Mouse (Mus musculus): Measurements from ENCODE around the gene Hpcal1. TPM values are rescaled to one million over a fixed set of nuclear protein-coding genes. Genes with fewer than 3 reads are reported as not detected.
"Not testable (repeated sequence)": the region's sequence is repeated elsewhere in the genome, so short reads cannot be mapped to it uniquely, and the experiment has no call there.

The Hpcal1 gene
- polyA plus RNA-seq, 1 experiment from 2014 or later = 39.1 TPM

DNA sequence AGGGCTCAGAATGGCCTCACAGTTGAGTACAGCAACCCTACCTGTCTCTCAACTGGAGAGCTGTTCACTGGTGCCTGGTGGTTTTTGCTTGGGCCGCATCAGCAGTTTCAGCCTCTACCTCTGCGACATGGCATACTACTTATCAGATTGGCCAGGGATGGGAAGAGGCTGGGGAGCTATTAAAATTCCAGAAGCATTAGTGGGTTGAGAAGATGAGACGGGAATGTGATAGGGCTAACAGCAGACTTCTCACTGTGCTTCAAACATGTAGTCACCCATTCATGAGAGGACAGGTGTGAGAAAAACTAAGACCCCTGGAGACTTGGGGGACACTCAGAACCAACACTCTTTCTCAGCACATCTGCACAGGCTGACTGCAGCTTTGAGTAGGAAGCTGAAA is 59.1 kb downstream of the Hpcal1 start:
- H3K4me2 ChIP-seq = no peak overlapping the region
- H3K27me3 ChIP-seq (ENCODE audit: control insufficient read depth, insufficient read depth, low read length) = no peaks in the 10 kb centered on the region
- no peaks in the 10 kb centered on the region for H3K36me3 ChIP-seq (ENCODE audit: control insufficient read depth, insufficient read depth, low read length)
- DNase-seq (ENCODE audit: low spot score, missing footprints) = no peak
- no peaks in the 10 kb centered on the region for H3K9me3 ChIP-seq (ENCODE audit: control insufficient read depth, low read length)
- no peak for ATAC-seq (ENCODE audit: low FRiP score)
- peaks cover 41% of the 10 kb centered on the region for H3K4me1 ChIP-seq (ENCODE audit: control insufficient read depth, insufficient read depth, low read length)
- H3K27ac ChIP-seq (ENCODE audit: low read depth, low read length) = no peak overlapping the region; the same call in 1 of the 2 replicates
- H3K4me3 ChIP-seq (ENCODE audit: low read depth, low read length) = no peak overlapping the region
- WGBS = 86% methylated on average over 3 of the region's 3 CpGs
- no peak overlapping the region for H3K9ac ChIP-seq (ENCODE audit: low read length)

- no peak for ATAC-seq (ENCODE audit: low FRiP score)
- no peak overlapping the region for H3K4me2 ChIP-seq
- H3K9me3 ChIP-seq (ENCODE audit: control insufficient read depth, low read length) = no peaks in the 10 kb centered on the region
- H3K27ac ChIP-seq (ENCODE audit: low read depth, low read length) = no peak overlapping the region
- H3K9ac ChIP-seq (ENCODE audit: low read length) = no peak overlapping the region
- H3K27me3 ChIP-seq (ENCODE audit: control insufficient read depth, insufficient read depth, low read length) = no peaks in the 10 kb centered on the region
- no peaks in the 10 kb centered on the region for H3K36me3 ChIP-seq (ENCODE audit: control insufficient read depth, insufficient read depth, low read length)
- WGBS = 74% methylated on average over 4 of the region's 4 CpGs
- no peak overlapping the region for H3K4me3 ChIP-seq (ENCODE audit: low read depth, low read length)
- H3K4me1 ChIP-seq (ENCODE audit: control insufficient read depth, insufficient read depth, low read length) = peaks cover 41% of the 10 kb centered on the region
- DNase-seq (ENCODE audit: low spot score, missing footprints) = no peak
These were observed 59.8 kb downstream of the Hpcal1 start for GRCm38 (mm10) chr12:17750500-17750899.

GRCm38 (mm10) chr12:17752828-17753227 is 62.2 kb downstream of the Hpcal1 start:
- DNase-seq (ENCODE audit: low spot score, missing footprints) (peak; percentile 92), ATAC-seq (ENCODE audit: low FRiP score) (peak; percentile 89)
- peaks cover 21% of the 10 kb centered on the region for H3K4me1 ChIP-seq (ENCODE audit: control insufficient read depth, insufficient read depth, low read length)
- 5% methylated on average over 5 of the region's 5 CpGs for WGBS
- peak overlapping the region; percentile 79 for H3K27ac ChIP-seq (ENCODE audit: low read depth, low read length)
- peak overlapping the region; percentile 25; the same call in 1 of the 2 replicates for H3K9ac ChIP-seq (ENCODE audit: low read length)
- H3K36me3 ChIP-seq (ENCODE audit: control insufficient read depth, insufficient read depth, low read length) = no peaks in the 10 kb centered on the region
- no peak overlapping the region for H3K4me2 ChIP-seq
- H3K27me3 ChIP-seq (ENCODE audit: control insufficient read depth, insufficient read depth, low read length) = no peaks in the 10 kb centered on the region
- no peak overlapping the region for H3K4me3 ChIP-seq (ENCODE audit: low read depth, low read length)
- H3K9me3 ChIP-seq (ENCODE audit: control insufficient read depth, low read length) = no peaks in the 10 kb centered on the region

DNA sequence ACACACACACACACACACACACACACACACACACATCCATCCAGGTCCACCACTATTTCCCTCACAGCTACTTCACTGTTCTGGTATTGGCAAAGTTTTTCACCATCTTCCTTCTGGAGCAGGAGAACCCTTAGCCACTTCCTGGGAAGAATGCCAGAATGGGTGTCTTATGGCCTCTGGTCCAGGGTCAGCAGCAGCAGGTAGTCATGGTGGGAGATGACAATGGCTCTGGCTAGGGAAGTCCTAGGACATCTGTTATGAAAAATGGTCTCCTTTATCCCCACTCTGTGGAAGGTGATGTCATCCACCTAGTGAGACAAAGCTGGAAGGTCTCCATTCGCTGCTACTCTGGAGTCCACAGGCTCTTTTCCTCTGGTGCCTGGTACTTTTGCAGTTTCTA is 64.1 kb downstream of the Hpcal1 start:
- WGBS = 96% methylated on average over 1 of the region's 1 CpGs
- no peak for DNase-seq (ENCODE audit: low spot score, missing footprints)
- H3K36me3 ChIP-seq (ENCODE audit: control insufficient read depth, insufficient read depth, low read length) = no peaks in the 10 kb centered on the region
- H3K9me3 ChIP-seq (ENCODE audit: control insufficient read depth, low read length) = no peaks in the 10 kb centered on the region
- H3K27ac ChIP-seq (ENCODE audit: low read depth, low read length) = no peak overlapping the region
- no peak overlapping the region for H3K4me3 ChIP-seq (ENCODE audit: low read depth, low read length)
- H3K4me1 ChIP-seq (ENCODE audit: control insufficient read depth, insufficient read depth, low read length) = peaks cover 16% of the 10 kb centered on the region
- no peaks in the 10 kb centered on the region for H3K27me3 ChIP-seq (ENCODE audit: control insufficient read depth, insufficient read depth, low read length)
- H3K4me2 ChIP-seq = no peak overlapping the region
- no peak overlapping the region for H3K9ac ChIP-seq (ENCODE audit: low read length)
- no peak for ATAC-seq (ENCODE audit: low FRiP score)

DNA sequence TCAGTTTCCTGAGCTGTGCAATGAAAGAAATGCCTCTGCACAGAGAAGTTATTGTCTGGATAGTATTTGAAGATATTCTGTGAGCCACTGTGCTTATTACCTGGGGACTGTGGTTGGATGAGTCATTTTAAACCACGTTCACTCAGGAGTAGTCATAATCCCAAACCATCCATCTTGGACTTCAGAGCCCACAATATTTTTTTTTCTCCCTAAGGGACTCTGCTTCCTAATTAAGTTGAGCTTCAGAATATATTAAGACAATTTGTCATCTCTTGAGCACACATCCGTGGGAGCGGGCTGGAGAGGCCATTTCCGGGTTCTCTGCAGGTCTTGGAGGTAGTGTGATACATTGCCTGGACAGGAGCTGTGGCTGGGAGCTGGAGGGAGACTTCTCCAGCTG is 66.2 kb downstream of the Hpcal1 start:
- no peak overlapping the region for H3K27ac ChIP-seq (ENCODE audit: low read depth, low read length)
- H3K36me3 ChIP-seq (ENCODE audit: control insufficient read depth, insufficient read depth, low read length) = no peaks in the 10 kb centered on the region
- no peak overlapping the region for H3K4me2 ChIP-seq
- 91% methylated on average over 4 of the region's 4 CpGs for WGBS
- H3K9me3 ChIP-seq (ENCODE audit: control insufficient read depth, low read length) = no peaks in the 10 kb centered on the region
- no peak overlapping the region for H3K9ac ChIP-seq (ENCODE audit: low read length)
- ATAC-seq (ENCODE audit: low FRiP score) (no peak), DNase-seq (ENCODE audit: low spot score, missing footprints) (no peak)
- no peak overlapping the region for H3K4me3 ChIP-seq (ENCODE audit: low read depth, low read length)
- peaks cover 16% of the 10 kb centered on the region for H3K4me1 ChIP-seq (ENCODE audit: control insufficient read depth, insufficient read depth, low read length)
- H3K27me3 ChIP-seq (ENCODE audit: control insufficient read depth, insufficient read depth, low read length) = no peaks in the 10 kb centered on the region

DNA sequence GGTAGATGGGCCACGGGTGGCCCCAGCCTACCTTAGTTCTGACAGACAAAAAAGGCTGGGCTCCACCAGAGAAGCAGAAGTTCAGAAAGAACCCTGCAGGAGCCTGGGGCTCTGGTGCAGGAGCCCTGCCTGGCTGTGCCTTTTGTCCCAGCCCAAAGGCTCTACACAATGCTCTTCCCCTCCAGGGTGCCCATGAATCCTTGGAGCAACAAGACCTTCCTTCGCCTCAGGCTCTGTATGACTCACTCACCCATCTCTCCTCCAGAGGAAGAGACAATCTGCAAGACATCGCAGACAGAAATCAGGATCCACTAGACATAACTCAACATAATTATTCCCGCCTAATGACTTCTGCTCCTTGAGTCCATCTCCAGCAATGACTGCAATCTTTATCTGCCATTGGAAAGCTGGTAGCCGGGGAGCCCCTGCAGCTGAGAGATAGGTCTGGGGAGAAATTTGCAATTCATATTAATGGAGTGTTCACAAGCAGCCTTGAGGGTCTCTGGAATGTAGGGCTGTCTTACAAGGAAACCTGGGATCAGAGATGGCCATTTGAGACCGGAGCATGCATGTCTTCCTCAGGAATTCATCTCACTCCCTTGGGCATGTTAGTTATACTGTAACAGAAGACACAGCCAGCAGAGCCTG is 71.8 kb downstream of the Hpcal1 start:
- Histone ChIP-seq H3K27me3 (ENCODE audit: control insufficient read depth, insufficient read depth, low read length) (no peaks in the 10 kb centered on the region), H3K4me3 (ENCODE audit: low read depth, low read length) (no peak overlapping the region), H3K9me3 (ENCODE audit: control insufficient read depth, low read length) (no peaks in the 10 kb centered on the region), H3K9ac (ENCODE audit: low read length) (no peak overlapping the region), H3K4me1 (ENCODE audit: control insufficient read depth, insufficient read depth, low read length) (peaks cover 5% of the 10 kb centered on the region; the same call in 1 of the 2 replicates), H3K27ac (ENCODE audit: low read depth, low read length) (no peak overlapping the region), H3K4me2 (no peak overlapping the region), H3K36me3 (ENCODE audit: control insufficient read depth, insufficient read depth, low read length) (no peaks in the 10 kb centered on the region)
- peak; percentile 50; the same call in 1 of the 2 replicates for ATAC-seq (ENCODE audit: low FRiP score)
- 53% methylated on average over 6 of the region's 6 CpGs for WGBS
- DNase-seq (ENCODE audit: low spot score, missing footprints) = peak; percentile 86

DNA sequence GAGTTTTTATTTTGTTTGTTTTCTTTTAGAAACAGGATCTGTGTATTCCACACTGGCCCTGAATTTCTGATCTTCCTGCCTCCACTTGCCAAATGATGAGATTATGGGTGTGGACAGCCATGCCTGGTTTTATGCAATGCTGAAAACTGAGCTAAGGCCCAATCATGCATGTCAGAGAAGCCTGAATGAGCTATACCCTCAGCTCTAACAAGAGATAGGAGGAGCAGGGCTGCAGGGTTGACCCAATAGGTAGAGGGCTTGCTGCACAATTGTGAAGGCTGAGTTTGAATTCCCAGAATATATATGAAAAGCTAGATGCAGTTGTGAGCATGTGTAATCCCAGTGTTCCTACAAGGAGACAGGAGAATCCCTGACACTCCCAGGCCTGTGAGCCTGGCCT is 72.4 kb downstream of the Hpcal1 start:
- no peak overlapping the region for H3K4me3 ChIP-seq (ENCODE audit: low read depth, low read length)
- no peaks in the 10 kb centered on the region for H3K36me3 ChIP-seq (ENCODE audit: control insufficient read depth, insufficient read depth, low read length)
- H3K9me3 ChIP-seq (ENCODE audit: control insufficient read depth, low read length) = no peaks in the 10 kb centered on the region
- no peak overlapping the region for H3K9ac ChIP-seq (ENCODE audit: low read length)
- DNase-seq (ENCODE audit: low spot score, missing footprints) (peak; percentile 49), ATAC-seq (ENCODE audit: low FRiP score) (no peak)
- H3K27me3 ChIP-seq (ENCODE audit: control insufficient read depth, insufficient read depth, low read length) = no peaks in the 10 kb centered on the region
- H3K27ac ChIP-seq (ENCODE audit: low read depth, low read length) = no peak overlapping the region
- H3K4me1 ChIP-seq (ENCODE audit: control insufficient read depth, insufficient read depth, low read length) = peaks cover 5% of the 10 kb centered on the region; the same call in 1 of the 2 replicates
- no peak overlapping the region for H3K4me2 ChIP-seq

DNA sequence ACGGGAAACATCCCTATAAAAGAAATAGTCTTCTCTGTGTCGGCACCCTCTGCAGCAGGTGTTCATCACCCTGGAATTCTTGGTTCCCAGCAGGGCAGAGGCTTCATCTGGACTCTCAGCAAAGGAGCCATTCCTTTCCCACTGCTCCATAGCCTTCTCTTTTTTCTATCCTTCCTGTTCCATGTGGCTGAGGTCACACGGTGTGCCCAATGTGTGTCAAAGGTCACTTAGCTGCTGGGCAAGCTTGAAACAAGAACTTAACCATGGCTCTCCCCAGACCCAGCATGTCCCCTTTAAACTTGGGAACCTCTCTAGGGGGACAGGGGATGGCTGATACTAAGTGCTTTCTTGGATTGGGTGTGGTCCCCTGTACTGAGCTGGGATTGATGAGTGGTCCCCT is 73.3 kb downstream of the Hpcal1 start:
- H3K4me3 ChIP-seq (ENCODE audit: low read depth, low read length) = no peak overlapping the region
- no peaks in the 10 kb centered on the region for H3K36me3 ChIP-seq (ENCODE audit: control insufficient read depth, insufficient read depth, low read length)
- no peak overlapping the region for H3K9ac ChIP-seq (ENCODE audit: low read length)
- no peak overlapping the region for H3K27ac ChIP-seq (ENCODE audit: low read depth, low read length)
- peaks cover 5% of the 10 kb centered on the region; the same call in 1 of the 2 replicates for H3K4me1 ChIP-seq (ENCODE audit: control insufficient read depth, insufficient read depth, low read length)
- no peak for ATAC-seq (ENCODE audit: low FRiP score)
- DNase-seq (ENCODE audit: low spot score, missing footprints) = no peak
- no peaks in the 10 kb centered on the region for H3K9me3 ChIP-seq (ENCODE audit: control insufficient read depth, low read length)
- H3K4me2 ChIP-seq = no peak overlapping the region
- H3K27me3 ChIP-seq (ENCODE audit: control insufficient read depth, insufficient read depth, low read length) = no peaks in the 10 kb centered on the region
- WGBS = 80% methylated on average over 3 of the region's 3 CpGs

DNA sequence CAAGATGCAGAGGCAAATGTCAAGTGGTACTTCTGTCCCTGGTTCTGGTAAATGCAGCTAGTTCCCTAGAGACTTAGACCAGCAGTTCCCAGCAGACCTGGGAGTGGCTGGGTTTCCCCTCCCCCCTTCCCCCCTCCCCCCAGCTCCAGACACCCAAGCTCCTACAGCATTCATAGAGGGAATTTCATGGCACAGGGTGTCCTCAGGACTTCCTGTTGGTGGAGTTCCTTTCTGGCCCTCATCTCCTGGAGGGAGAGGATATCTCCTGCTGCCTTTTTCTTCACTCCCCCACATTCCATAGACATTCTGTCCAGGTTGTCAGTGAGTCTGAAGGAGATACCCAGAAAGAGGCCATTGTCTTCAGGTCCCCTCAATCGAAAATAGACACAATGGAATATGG is 76.9 kb downstream of the Hpcal1 start:
- H3K9me3 ChIP-seq (ENCODE audit: control insufficient read depth, low read length); H3K27me3 ChIP-seq (ENCODE audit: control insufficient read depth, insufficient read depth, low read length); H3K9ac ChIP-seq (ENCODE audit: low read length); H3K4me2 ChIP-seq; H3K36me3 ChIP-seq (ENCODE audit: control insufficient read depth, insufficient read depth, low read length); H3K4me1 ChIP-seq (ENCODE audit: control insufficient read depth, insufficient read depth, low read length); ATAC-seq (ENCODE audit: low FRiP score); H3K27ac ChIP-seq (ENCODE audit: low read depth, low read length); H3K4me3 ChIP-seq (ENCODE audit: low read depth, low read length): not testable (repeated sequence)
- peak; percentile 49 for DNase-seq (ENCODE audit: low spot score, missing footprints)
- WGBS = 76% methylated on average over 1 of the region's 1 CpGs

All from midbrain, embryonic 11.5 days (tissue).